Mouse (Mus musculus) brown adipose tissue, adult 24 weeks (tissue): Measurements from ENCODE around the gene Cpne8. TPM values are rescaled to one million over a fixed set of nuclear protein-coding genes. Genes with fewer than 3 reads are reported as not detected.

Experiments
- H3K27ac ChIP-seq: fragments of 200-500 bp; replicated peaks from 2 replicates; pipeline ENCODE4 v1.5.1; 2012; ENCODE audit warnings: low read depth, mild to moderate bottlenecking, low read length
- H3K4me1 ChIP-seq: fragments of 200-500 bp; 2 replicates; pipeline ENCODE4 v1.6.1; 2012; ENCODE audit warnings: low read length, mixed read lengths; ENCODE audit not compliant: control insufficient read depth, insufficient read depth, insufficient read length
- H3K4me3 ChIP-seq: fragments of 200-500 bp; 2 replicates; pipeline ENCODE4 v1.5.1; 2012; ENCODE audit warnings: low read depth, mild to moderate bottlenecking, low read length, moderate library complexity; ENCODE audit not compliant: insufficient read depth
- polyA plus RNA-seq: library from polyadenylated mRNA; stranded (reverse); fragments of >200 nt; gene quantifications from 2 replicates; pipeline ENCODE4 v1.2.4, GENCODE M21; 2012; ENCODE audit not compliant: missing spikeins, insufficient read depth, insufficient read length

Gene Cpne8
- polyA plus RNA-seq, result 4.6 and 4.8 TPM in 2 replicates

- H3K4me3 ChIP-seq, result peak within 1 kb of the TSS; percentile 69
- no peaks in the 10 kb centered on the region for H3K4me1 ChIP-seq
- H3K27ac ChIP-seq, result peak within 1 kb of the TSS; percentile 79
Measured at GRCm38 (mm10) chr15:90678985-90679759, at the start of gene Cpne8. Gene Cpne8, minus strand, starts transcription at chr15:90679432.

- no peak overlapping the region for H3K27ac ChIP-seq
- H3K4me3 ChIP-seq, result no peak overlapping the region
- H3K4me1 ChIP-seq, result no peaks in the 10 kb centered on the region
Measured at GRCm38 (mm10) chr15:90717717-90718116, 38.5 kb upstream of the Cpne8 start.

GRCm38 (mm10) chr15:90709296-90709695 lies 30.1 kb upstream of the Cpne8 start:
- H3K4me3 ChIP-seq, result no peak overlapping the region
- H3K27ac ChIP-seq, result no peak overlapping the region
- no peaks in the 10 kb centered on the region for H3K4me1 ChIP-seq

GRCm38 (mm10) chr15:90704314-90704713 lies 25.1 kb upstream of the Cpne8 start:
- Histone ChIP-seq H3K4me3 (no peak overlapping the region), H3K27ac (no peak overlapping the region), H3K4me1 (no peaks in the 10 kb centered on the region)

GRCm38 (mm10) chr15:90703502-90704232 lies 24.4 kb upstream of the Cpne8 start:
- no peak overlapping the region for H3K4me3 ChIP-seq
- H3K27ac ChIP-seq, result no peak overlapping the region
- H3K4me1 ChIP-seq, result no peaks in the 10 kb centered on the region

GRCm38 (mm10) chr15:90686770-90687169 lies 7.5 kb upstream of the Cpne8 start:
- Histone ChIP-seq H3K27ac (no peak overlapping the region), H3K4me1 (no peaks in the 10 kb centered on the region), H3K4me3 (no peak overlapping the region)

GRCm38 (mm10) chr15:90679760-90680579 lies 738 bp upstream of the Cpne8 start:
- Histone ChIP-seq H3K4me1 (no peaks in the 10 kb centered on the region), H3K27ac (no peak overlapping the region; the same call in 1 of the 2 replicates), H3K4me3 (peak overlapping the region; percentile 69)

GRCm38 (mm10) chr15:90678488-90678887 lies 744 bp downstream of the Cpne8 start:
- Histone ChIP-seq H3K27ac (peak overlapping the region; percentile 79), H3K4me3 (peak overlapping the region; percentile 69), H3K4me1 (no peaks in the 10 kb centered on the region)

GRCm38 (mm10) chr15:90669494-90669893 lies 9.7 kb downstream of the Cpne8 start:
- peaks cover 8% of the 10 kb centered on the region; the same call in 1 of the 2 replicates for H3K4me1 ChIP-seq
- H3K4me3 ChIP-seq, result no peak overlapping the region
- H3K27ac ChIP-seq, result no peak overlapping the region

GRCm38 (mm10) chr15:90666893-90667292 lies 12.3 kb downstream of the Cpne8 start:
- Histone ChIP-seq H3K4me1 (peaks cover 8% of the 10 kb centered on the region; the same call in 1 of the 2 replicates), H3K4me3 (no peak overlapping the region), H3K27ac (no peak overlapping the region)

GRCm38 (mm10) chr15:90664615-90665014 lies 14.6 kb downstream of the Cpne8 start:
- peaks cover 8% of the 10 kb centered on the region; the same call in 1 of the 2 replicates for H3K4me1 ChIP-seq
- H3K4me3 ChIP-seq, result no peak overlapping the region
- no peak overlapping the region for H3K27ac ChIP-seq

- no peak overlapping the region for H3K4me3 ChIP-seq
- peaks cover 8% of the 10 kb centered on the region; the same call in 1 of the 2 replicates for H3K4me1 ChIP-seq
- H3K27ac ChIP-seq, result no peak overlapping the region
Measured at GRCm38 (mm10) chr15:90663631-90664030, 15.6 kb downstream of the Cpne8 start.

GRCm38 (mm10) chr15:90660723-90661122 lies 18.5 kb downstream of the Cpne8 start:
- Histone ChIP-seq H3K4me3 (no peak overlapping the region), H3K4me1 (peaks cover 5% of the 10 kb centered on the region; the same call in 1 of the 2 replicates), H3K27ac (no peak overlapping the region)

GRCm38 (mm10) chr15:90658053-90658452 lies 21.2 kb downstream of the Cpne8 start:
- Histone ChIP-seq H3K27ac (no peak overlapping the region), H3K4me3 (no peak overlapping the region), H3K4me1 (peaks cover 3% of the 10 kb centered on the region; the same call in 1 of the 2 replicates)

GRCm38 (mm10) chr15:90656521-90656920 lies 22.7 kb downstream of the Cpne8 start:
- no peak overlapping the region for H3K4me3 ChIP-seq
- H3K4me1 ChIP-seq, result peaks cover 3% of the 10 kb centered on the region; the same call in 1 of the 2 replicates
- no peak overlapping the region for H3K27ac ChIP-seq
